Mouse (Mus musculus): ENCODE data around the gene Celf1. TPM values are rescaled to one million over a fixed set of nuclear protein-coding genes. Genes with fewer than 3 reads are reported as not detected.

Gene Celf1
- polyA plus RNA-seq, 1 experiment, result 19.8 TPM

DNA sequence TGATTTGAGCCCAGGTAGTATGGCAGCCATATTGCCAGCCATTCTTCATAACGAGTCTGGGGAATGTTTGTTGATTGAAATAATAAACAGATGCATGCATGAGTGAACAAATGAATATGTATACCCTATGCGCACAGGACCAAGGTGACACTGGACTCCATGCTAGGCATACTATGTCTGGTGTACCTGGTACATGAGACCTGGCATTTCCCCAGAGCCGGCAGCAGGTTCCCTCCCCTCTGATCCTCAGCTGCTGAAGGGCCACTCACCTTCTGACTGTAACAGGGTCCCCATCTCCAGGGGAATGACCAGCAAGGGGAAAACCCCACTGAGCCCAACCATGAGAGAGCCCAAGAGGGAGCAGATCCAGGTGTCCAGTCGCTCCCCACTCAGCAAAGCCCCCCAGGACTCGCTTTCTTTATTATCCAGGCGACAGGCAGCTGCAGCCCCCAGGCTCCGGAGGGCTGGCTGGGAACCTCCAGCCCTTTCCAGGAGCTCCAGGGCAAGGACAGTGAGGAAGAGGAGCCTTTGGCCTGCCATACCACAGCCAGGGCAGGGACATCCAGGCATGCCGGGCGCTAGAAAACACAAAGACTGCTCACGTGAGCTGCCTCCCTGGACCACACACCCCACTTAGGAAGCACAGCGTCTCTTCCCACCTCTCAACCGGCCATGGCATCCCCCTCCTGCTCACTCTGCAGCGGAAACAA is 128.1 kb downstream of the Celf1 start:
- Histone ChIP-seq H3K4me3 (ENCODE audit: control insufficient read depth, low read depth, low read length) (peak overlapping the region; percentile 96), H3K4me1 (ENCODE audit: control insufficient read depth, insufficient read depth, low read length) (peaks cover 6% of the 10 kb centered on the region), H3K27me3 (ENCODE audit: control insufficient read depth, insufficient read depth, low read length) (no peaks in the 10 kb centered on the region), H3K27ac (ENCODE audit: control insufficient read depth, insufficient read depth, low read depth, low read length) (peak overlapping the region; percentile 62; the same call in 1 of the 2 replicates), H3K36me3 (ENCODE audit: control insufficient read depth, insufficient read depth, low read length) (no peaks in the 10 kb centered on the region; the same call in 1 of the 2 replicates)
- TF ChIP-seq CTCF (IDR thresholded peaks at IDR 0.05; ENCODE audit: control insufficient read depth, insufficient read depth, insufficient replicate concordance, low read depth, low read length), result no peak
- no peak for TF ChIP-seq POLR2A (IDR thresholded peaks at IDR 0.05; ENCODE audit: control insufficient read depth, low read depth, low read length)

DNA sequence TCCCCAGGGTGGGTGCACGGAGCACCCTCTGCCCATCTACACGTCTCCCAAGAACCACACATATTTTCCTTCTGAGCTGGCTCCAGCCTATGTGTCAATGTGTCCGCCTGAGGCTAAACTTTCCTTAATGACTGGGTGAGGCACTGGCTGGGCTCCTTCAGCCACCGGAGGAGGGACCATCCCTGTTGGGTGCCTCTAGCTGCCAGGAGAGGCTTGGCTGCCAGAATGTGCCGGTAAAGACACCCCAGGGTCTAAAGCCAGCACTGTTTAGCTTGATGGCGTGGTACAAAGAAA is 128.6 kb downstream of the Celf1 start:
- TF ChIP-seq POLR2A (IDR thresholded peaks at IDR 0.05; ENCODE audit: control insufficient read depth, low read depth, low read length) (no peak), CTCF (IDR thresholded peaks at IDR 0.05; ENCODE audit: control insufficient read depth, insufficient read depth, insufficient replicate concordance, low read depth, low read length) (no peak)
- H3K27me3 ChIP-seq (ENCODE audit: control insufficient read depth, insufficient read depth, low read length), result no peaks in the 10 kb centered on the region
- H3K27ac ChIP-seq (ENCODE audit: control insufficient read depth, insufficient read depth, low read depth, low read length), result peak overlapping the region; percentile 62
- H3K4me1 ChIP-seq (ENCODE audit: control insufficient read depth, insufficient read depth, low read length), result peaks cover 6% of the 10 kb centered on the region
- H3K36me3 ChIP-seq (ENCODE audit: control insufficient read depth, insufficient read depth, low read length), result no peaks in the 10 kb centered on the region; the same call in 1 of the 2 replicates
- peak overlapping the region; percentile 96 for H3K4me3 ChIP-seq (ENCODE audit: control insufficient read depth, low read depth, low read length)

Other genes with a start within 250 kb of the Celf1 start
- 30.0 and 33.5 TPM in 2 replicates for gene Fnbp4, start 195.0 kb upstream of the Celf1 start, polyA plus RNA-seq (2012; rRNA removed)
- 69.0 and 76.0 TPM in 2 replicates for gene Agbl2, start 157.7 kb upstream of the Celf1 start, polyA plus RNA-seq (2012; rRNA removed)
- gene Mtch2, start 93.2 kb upstream of the Celf1 start, polyA plus RNA-seq (2012; rRNA removed), result 352 and 495 TPM in 2 replicates
- 390 and 487 TPM in 2 replicates for gene C1qtnf4, start 54.5 kb upstream of the Celf1 start, polyA plus RNA-seq (2012; rRNA removed)
- 34.5 and 35.5 TPM in 2 replicates for gene Kbtbd4, start 35.6 kb upstream of the Celf1 start, polyA plus RNA-seq (2012; rRNA removed)
- gene Ndufs3, start 35.6 kb upstream of the Celf1 start, polyA plus RNA-seq (2012; rRNA removed), result 139 and 170 TPM in 2 replicates
- gene Rapsn, start 95.2 kb downstream of the Celf1 start, polyA plus RNA-seq (2012; rRNA removed), result 6.7 and 7.1 TPM in 2 replicates
- gene Psmc3, start 113.6 kb downstream of the Celf1 start, polyA plus RNA-seq (2012; rRNA removed), result 435 and 494 TPM in 2 replicates
- gene Slc39a13, start 130.0 kb downstream of the Celf1 start, polyA plus RNA-seq (2012; rRNA removed), result 65.7 and 67.9 TPM in 2 replicates
- gene Spi1, start 142.0 kb downstream of the Celf1 start, polyA plus RNA-seq (2012; rRNA removed), result 2.5 and 2.9 TPM in 2 replicates
- 0.04 TPM in 1 of 2 replicates, not detected in the other for gene Mybpc3, start 177.8 kb downstream of the Celf1 start, polyA plus RNA-seq (2012; rRNA removed)
- 9.0 and 11.4 TPM in 2 replicates for gene Madd, start 243.5 kb downstream of the Celf1 start, polyA plus RNA-seq (2012; rRNA removed)

Data from testis, adult 2 months (tissue).